Mouse (Mus musculus): ENCODE data around the gene Nup214.

Nup214 gene

DNA sequence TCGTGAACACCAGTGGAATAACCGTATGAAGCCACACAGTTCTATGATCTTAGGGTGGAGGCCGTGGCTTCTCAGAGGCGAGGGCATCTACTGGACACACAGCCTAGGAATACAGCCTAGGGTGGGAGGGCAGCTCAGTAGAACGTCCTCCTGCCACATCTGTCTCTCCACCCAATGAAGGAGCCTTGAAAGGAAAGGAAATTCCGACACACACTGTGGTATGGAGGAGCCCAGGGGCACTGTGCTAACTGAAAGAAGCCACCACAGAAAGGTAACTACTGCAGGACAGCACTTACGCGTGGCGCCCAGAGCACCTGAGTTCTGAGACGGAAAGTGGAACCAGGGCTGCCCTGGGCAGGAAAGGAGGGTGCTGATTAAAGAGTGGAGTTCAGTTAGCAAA is 96.5 kb downstream of the Nup214 start:
- no peak for DNase-seq (ENCODE audit: low read depth)

GRCm38 (mm10) chr2:32074404-32074803 is 100.2 kb downstream of the Nup214 start:
- DNase-seq (ENCODE audit: low read depth): no peak

GRCm38 (mm10) chr2:32075368-32075767 is 101.1 kb downstream of the Nup214 start:
- DNase-seq (ENCODE audit: low read depth): no peak

- no peak for DNase-seq (ENCODE audit: low read depth)
Measured at GRCm38 (mm10) chr2:32077744-32078143, 103.5 kb downstream of the Nup214 start.

DNA sequence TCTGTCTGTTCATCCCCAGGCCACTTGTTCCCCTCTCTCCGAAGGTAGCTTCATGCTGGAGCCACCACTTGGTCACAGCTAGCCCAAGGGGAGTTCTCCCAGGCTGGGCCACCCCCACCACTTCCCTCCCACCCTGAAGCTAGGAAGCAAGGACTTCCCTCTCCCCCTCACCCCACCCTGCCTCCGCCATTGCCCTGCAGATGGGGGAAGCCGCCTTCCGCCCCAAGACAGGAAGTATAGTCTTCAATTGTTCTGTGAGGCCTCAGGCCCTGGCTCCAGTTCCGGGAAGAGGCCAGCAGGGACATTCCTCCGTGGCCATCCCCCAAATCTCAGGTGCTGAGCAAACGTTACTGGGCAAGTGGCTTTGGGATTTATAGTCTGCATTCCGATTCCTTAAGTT is 104.3 kb downstream of the Nup214 start:
- DNase-seq (ENCODE audit: low read depth): peak; percentile 50

- no peak for DNase-seq (ENCODE audit: low read depth)
Measured at GRCm38 (mm10) chr2:32079191-32079725, 105.0 kb downstream of the Nup214 start.

DNA sequence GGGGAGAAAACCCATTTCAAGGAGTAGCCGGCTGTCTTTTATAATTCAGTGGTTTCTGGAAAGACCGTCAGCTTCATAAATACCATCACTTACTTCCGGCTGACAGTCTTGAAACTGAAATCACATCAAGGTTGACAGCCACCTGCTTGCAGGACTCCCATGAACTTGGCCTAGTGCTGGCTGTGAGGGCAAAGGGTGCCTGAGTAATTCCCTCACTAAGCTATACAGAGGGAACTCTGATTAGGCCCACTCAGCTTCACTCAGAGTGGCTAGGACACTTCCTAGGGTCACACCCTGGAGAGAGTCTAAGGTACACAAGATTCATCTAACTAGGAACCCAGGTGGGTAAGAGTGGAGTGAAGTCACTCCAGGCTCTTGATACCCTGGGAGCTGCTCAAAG is 106.4 kb downstream of the Nup214 start:
- no peak for DNase-seq (ENCODE audit: low read depth)

DNA sequence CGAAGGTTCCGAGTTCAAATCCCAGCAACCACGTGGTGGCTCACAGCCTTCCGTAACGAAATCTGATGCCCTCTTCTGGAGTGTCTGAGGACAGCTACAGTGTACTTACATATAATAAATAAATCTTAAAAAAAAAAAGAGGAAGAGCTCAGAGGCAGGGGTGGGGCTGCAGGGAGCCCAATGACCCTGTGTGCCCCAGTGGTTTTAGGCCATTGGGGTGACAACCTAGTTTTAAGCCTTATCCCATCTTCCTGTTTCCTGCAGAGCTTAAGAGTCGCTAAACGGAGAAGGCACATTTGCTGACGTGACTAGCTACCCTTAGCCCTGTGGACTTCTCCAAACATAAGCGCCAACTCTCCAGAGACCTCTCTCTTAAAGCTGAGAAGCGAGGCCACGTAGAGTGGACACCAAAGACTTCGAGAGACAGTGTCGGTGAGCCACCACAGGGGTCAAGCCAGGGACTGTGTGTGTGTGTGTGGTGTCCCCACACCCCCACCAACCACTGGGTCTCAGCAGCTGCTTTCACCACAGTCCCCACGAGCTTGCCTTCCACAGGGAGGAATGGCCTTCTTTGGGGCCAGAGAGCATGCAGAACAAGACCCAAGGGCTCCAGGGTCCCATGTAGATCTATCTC is 107.2 kb downstream of the Nup214 start:
- peak; percentile 88 for DNase-seq (ENCODE audit: low read depth)

- DNase-seq (ENCODE audit: low read depth): no peak
Measured at GRCm38 (mm10) chr2:32082229-32082628, 108.0 kb downstream of the Nup214 start.

GRCm38 (mm10) chr2:32083159-32084011 is 109.1 kb downstream of the Nup214 start:
- DNase-seq (ENCODE audit: low read depth): peak; percentile 62

DNA sequence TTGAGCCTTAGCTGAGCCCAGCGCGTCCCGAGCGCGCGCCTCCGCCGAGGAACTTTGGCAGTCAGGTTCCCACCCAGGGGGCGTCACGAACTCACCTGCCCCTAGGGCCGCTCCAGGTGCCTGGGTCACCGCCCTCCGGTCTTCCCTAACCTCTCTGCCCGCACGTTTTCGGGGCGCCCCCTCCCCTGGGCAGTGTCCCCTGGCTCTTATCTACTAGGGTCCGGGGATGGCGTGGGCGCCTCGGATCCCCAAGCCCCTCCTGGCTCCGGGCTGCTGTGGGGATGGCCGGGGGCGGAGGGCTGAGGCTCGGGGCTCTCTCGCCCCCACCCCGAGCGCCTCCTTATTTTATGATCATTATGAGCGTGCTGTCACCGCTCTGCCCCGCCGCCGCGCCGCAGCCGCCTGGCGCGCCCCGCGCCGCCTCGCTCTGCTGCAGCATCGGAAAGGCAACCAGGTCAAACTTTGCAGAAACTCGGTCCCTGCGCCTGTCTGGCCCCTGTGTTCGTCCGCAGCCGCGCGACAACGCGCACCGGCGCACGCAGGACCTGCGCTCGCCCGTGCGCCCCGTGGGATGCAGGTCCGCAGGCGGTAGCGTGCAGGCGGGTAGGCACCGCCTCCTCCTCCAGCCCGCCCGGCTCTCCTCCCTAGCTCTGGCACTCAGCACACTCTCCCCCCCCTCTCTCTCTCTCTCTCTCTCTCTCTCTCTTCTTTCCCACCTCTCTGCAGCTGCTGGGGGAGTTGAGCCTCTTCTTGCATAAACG is 110.1 kb downstream of the Nup214 start, which contains the start of gene Fam78a:
Gene Fam78a (minus strand): TSS at position 747 of the 761 bp plus-strand sequence.
- DNase-seq (ENCODE audit: low read depth): peak; percentile 81

- DNase-seq (ENCODE audit: low read depth): no peak
Measured at GRCm38 (mm10) chr2:32084872-32085199, 110.6 kb downstream of the Nup214 start.

- no peak for DNase-seq (ENCODE audit: low read depth)
Measured at GRCm38 (mm10) chr2:32085231-32085630, 111.0 kb downstream of the Nup214 start.

DNA sequence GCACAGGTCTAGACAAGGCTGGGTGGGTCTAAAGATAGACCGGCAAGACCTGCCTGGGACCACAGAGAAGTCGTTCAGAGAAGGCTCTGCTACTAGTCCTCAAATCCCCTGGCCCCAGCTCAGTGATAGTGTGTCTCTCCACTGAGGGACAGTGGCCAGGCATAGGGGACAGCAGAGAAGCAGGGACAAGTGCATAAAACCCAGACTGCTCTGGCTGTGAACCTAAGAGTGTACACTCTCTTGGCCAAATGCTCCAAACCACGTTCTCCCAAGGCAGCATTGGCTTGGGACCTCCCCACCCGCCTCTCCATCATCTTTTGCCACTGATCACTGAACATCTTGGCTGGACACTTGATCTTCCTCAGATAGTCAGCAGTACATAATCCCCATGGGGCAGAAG is 113.4 kb downstream of the Nup214 start:
- DNase-seq (ENCODE audit: low read depth): no peak

- no peak for DNase-seq (ENCODE audit: low read depth)
Measured at GRCm38 (mm10) chr2:32088372-32088981, 114.2 kb downstream of the Nup214 start.

- DNase-seq (ENCODE audit: low read depth): peak; percentile 81
Measured at GRCm38 (mm10) chr2:32089606-32090005, 115.4 kb downstream of the Nup214 start.

DNA sequence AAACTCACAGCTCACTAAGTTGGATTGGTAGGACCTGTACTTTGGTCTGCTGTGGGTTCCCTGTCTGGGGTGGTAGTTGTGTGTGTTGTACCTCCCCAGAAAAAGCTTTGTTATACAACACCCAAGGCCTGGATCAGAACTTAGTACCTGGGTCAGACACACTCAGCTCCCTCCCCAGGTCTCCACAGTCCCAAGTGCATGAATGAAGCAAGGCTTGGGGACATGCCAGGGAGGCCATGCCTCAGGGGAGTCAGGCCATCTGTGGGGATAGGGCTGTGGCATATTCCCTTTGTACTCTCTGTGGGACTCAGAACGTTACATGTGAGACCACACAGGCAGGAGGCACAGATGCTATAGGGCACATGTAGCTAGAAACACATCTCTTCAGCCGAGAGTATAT is 115.9 kb downstream of the Nup214 start:
- no peak for DNase-seq (ENCODE audit: low read depth)

DNA sequence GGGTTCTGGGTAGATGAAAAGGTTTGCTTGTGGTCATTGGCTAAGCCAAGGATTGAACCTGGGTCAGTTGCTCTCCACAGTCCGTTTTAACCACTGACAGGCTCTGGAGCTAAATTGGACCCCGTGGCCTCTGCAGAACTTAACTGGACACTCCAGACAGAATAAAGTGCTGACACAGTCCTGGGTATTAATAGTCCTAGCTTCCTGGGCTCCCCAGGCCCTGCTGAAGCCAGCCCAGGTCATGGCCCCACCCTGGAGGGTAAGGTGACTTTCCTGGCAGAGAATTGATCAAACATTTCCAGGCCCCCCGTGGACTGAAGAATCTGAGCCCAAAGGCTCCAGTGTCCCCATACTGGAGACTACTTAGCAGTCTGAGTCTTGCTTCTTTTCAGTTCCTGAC is 117.7 kb downstream of the Nup214 start:
- no peak for DNase-seq (ENCODE audit: low read depth)

DNA sequence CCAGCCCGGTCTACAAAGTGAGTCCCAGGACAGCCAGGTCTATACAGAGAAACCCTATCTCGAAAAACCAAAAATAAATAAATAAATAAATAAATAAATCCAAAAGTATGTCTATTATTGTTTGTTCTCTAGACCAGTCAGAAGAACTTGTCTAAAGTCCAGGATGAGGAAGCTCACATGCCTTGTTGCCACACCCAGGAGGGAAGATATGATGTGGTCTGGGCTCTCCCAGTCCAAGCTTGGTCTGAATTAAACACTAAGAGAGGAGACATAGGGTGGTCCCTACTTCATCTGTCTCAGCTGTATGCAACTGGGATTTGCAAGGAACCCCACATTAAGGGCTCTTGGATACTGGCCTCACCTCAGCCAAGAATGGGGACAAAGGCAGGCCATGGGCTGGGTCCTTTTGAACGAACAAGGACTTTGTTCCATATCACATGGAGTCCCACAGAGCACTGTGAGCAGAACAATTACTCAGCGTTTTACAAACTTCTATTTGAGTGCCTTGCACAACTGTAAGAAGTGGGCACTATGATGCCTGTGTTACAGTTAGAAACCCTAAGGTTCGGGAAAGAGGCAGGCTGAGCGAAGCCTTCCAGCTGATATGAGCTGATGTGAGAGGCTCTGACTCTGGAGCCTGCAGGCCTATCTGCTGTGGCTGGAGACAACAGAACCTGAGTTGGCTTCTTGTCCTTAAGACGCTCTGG is 119.9 kb downstream of the Nup214 start:
- no peak for DNase-seq (ENCODE audit: low read depth)

DNA sequence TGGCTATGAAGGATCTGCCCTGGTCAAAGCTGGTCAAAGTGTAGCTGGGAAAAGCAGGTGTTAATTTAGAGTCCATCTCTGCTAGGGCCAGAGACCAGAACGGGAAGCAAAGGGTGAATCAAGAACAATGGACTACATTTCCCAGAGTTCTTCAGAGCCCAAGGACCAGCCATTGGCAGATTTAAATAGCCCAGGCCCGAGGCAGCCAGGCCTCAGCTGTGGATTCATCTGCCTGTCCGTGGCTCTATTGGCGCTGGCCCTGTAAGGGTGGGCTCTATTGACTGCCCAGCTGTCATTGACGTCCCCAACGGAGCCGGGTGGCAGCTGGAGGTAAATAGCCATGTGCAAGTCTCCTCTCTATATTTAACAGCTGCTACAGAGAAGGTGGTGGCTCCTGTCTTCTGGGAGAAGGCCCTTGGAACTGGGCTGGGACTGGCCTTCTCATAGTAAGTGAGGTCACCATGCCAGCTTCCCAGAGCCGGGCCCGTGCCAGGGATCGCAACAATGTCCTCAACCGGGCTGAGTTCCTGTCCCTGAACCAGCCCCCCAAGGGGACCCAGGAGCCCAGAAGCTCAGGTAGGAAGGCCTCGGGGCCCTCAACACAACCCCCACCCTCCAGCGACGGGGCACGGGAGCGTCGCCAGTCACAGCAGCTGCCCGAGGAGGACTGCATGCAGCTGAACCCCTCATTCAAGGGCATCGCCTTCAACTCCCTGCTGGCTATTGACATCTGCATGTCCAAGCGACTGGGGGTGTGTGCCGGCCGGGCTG is 121.3 kb downstream of the Nup214 start, which contains the start of gene Plpp7:
Gene Plpp7 (plus strand): TSS at position 178 of the 771 bp plus-strand sequence.
- no peak for DNase-seq (ENCODE audit: low read depth)

DNA sequence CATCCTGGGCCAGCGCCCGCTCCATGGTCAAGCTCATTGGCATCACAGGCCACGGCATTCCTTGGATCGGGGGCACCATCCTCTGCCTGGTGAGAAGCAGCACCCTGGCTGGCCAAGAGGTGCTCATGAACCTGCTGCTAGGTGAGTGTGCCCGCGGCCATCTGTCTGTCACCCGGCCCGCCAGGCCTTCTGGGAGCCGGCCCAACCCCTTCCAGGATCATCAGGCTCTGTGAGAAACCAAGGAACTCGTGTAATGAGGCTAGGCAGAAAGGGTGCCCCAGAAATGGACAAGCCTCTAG is 121.8 kb downstream of the Nup214 start:
- no peak for DNase-seq (ENCODE audit: low read depth)
